Mouse (Mus musculus) small intestine, adult 2 months (tissue): Measurements from ENCODE around the gene Klhl31.

Experiments used
- CTCF ChIP-seq: fragments of 200-500 bp; IDR thresholded peaks from 2 replicates; pipeline ENCODE4 v1.5.1; 2012; ENCODE audit warnings: low read depth, mild to moderate bottlenecking, control low read depth, inconsistent platforms, low read length, moderate library complexity, mixed read lengths; ENCODE audit not compliant: insufficient replicate concordance, insufficient read length; ENCODE audit errors: extremely low read depth
- POLR2A ChIP-seq: fragments of 200-500 bp; IDR thresholded peaks from 2 replicates; pipeline ENCODE4 v1.6.1; 2012; ENCODE audit warnings: low read depth, mild to moderate bottlenecking, control low read depth, inconsistent platforms, low read length, moderate library complexity

DNA sequence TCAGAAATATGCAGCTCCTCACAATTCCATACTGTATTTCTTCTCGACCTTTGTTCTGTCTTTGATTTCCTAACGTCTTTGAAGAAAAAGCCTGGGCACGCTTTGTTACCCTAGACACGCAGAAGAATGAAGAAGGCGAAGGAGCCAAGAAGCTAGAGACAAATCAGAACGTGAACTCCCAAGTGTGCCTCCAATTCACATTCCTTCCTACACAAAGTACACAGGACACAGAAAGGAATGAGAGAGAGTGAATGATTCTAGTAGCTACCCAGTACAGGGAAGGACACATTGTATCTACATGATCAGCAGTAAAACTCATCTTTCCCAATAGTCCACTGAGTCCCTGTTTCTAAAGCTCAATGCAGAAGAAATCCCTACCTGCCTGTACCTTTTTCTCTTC is 33.8 kb downstream of the Klhl31 start:
- TF ChIP-seq CTCF (no peak), POLR2A (no peak)
